Mouse (Mus musculus) bone marrow, adult 2 months (tissue): ENCODE results near the gene Spata5.

ENCODE experiments used
- CTCF ChIP-seq: fragments of 200-500 bp; IDR thresholded peaks from 2 replicates; pipeline ENCODE4 v1.5.1; 2011; ENCODE audit warnings: low read length, control low read depth; ENCODE audit not compliant: control insufficient read depth, insufficient read depth
- POLR2A ChIP-seq: fragments of 200-500 bp; IDR thresholded peaks from 2 replicates; pipeline ENCODE4 v1.6.1; 2011; ENCODE audit warnings: low read depth, mild to moderate bottlenecking, control low read depth, low read length, borderline replicate concordance; ENCODE audit not compliant: control insufficient read depth

- TF ChIP-seq POLR2A: no peak
- TF ChIP-seq CTCF: no peak
These were observed 195.4 kb downstream of the Spata5 start for GRCm38 (mm10) chr3:37614878-37615650.
